Mouse (Mus musculus) ZHBTc4 (cell line): ENCODE results near the gene Cebpb.

Source experiments
- DNase-seq: peaks from one replicate; pipeline ENCODE4 v3.0.0-alpha.2; 2011; ENCODE audit warnings: low read depth, low spot score

Cebpb gene

DNA sequence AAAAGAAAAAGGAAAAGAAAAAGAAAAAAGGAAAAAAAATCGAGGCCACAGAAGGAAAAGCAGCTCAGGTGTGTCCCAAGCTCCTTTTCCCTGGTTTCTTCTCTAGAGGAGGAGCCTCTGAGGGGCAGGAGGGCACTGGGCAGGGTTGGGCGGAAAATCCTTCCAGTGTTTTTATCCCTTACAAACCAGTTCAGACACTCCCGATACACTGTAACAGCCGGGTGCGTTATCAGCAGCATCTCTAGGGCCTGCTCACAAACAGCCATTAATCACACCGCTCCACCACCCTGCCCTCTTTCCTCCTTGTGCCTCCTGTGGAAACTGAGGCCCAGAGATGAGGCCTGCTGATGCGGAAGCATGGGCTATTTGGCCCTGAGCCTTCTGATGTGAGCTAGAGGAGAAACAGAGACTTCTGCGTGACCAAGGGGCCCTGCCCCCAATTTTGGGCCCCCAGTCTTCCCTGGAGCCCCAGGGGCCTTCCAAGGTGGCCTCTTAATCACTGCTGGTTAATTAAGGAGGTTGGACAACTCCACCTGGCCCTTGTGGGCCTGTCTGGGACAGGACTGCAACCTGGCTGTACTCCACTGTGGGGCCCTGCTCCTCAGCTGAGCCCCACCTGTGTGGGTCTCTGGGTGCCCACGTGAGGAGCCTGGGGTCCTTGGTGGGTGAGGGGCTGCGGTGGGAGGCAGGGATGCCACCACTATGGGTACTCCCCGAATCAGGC lies 32.6 kb downstream of the Cebpb start:
- no peak for DNase-seq

DNA sequence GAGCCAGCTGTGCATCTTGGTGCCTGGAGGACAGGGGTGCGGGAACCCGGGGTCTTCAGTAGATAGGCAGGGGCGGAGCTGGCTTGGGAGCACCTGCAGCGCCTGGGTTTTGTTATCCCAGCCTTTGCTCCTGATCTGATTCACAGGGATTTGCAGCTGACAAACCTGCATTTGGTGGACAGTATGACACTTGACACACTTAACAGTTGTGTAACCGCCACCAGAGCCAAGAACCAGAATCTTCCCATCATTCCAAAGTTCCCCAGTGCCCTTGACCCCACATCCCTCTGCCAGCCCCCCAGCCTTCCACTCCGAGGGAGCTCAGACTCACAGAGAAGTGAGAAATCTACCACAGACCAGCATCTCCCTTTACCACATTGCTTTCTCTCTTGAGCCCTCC lies 33.8 kb downstream of the Cebpb start:
- DNase-seq, result no peak

DNA sequence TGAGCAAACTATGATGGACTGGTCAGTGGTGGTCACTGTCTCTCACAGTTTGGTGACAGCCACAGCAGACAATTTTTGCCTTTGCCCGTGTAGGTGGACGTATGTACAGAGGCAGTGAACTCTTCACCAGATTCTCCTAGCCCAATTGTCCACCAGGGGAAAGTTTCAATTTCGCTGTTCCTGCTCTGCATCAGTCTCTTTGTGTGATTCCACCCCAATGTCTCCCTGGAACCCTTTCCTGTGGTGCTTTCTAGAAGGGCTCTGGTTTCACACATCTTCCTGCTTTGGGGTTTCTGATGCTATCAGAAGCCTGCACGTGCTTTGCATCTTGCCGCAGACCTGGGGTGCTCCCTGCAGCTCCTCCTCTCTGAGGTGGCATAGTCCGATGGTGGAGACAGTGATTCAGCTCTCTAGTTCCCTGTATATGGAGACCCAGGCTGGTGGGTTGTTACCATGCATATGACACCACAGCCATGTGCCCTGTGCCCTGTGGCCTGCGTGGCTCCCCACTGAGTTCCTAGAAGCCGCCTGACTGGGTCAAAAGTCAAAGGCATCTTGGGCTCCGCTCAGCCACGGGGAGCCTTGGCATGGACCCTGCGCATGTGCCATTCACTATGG lies 35.0 kb downstream of the Cebpb start:
- DNase-seq, result no peak

DNA sequence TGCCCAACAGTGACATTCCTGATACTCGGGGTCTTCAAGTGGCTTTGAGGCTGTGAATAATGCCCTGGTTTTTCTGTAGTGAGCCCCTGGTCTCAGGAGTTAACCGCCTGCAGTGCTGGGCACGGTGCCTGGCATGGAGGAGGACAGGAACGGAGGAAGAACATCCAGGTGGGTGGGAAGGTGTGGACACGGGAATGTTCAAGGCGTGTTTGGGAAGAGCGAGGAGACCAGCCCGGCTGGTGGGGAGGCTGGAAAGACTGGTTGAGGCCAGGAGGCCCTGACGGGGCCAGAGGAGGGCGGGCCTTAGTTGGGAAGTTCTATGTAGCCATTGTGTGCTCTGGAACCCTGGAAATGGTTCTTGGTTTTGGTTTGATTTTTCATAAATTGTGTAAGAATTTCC lies 37.2 kb downstream of the Cebpb start:
- DNase-seq, result no peak

DNA sequence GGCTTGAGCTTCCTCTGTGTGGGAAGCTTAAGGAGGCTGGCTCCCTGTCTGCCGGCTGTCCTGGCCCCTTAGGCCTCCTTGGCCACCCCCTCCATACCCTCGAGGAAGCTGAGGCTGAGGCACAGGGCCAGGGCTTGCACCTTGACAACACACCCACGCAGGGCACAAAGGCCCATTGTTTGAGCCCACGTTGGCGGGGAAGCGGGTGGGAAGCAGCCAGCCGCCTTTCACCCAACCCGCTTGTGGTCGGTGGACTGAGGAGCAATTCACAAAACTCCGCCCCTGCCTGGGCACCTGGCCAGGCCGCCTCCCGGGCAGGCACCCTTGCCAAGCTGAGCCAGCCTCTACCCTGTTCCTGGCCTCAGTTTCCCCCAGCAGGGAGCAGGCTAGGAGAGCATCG lies 38.4 kb downstream of the Cebpb start:
- no peak for DNase-seq

DNA sequence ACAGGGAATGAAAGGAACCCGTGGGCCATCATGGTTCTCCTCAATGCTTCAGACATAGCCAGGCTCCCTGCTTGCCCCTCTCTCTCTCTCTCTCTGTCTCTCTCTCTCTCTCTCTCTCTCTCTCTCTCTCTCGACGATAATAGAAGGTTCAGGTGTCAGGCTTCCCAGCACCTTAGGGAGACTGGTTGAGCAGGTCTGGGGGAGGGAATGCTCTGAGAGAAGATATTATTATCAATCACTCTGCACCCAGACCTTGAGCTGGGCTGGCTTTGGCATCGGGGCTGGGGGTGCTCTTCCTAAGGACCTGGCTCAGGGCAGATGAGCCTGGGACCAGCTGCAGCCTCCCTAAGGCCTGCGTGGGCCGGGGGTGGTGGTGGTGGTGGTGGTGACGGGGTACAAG lies 41.3 kb downstream of the Cebpb start:
- DNase-seq, result no peak

DNA sequence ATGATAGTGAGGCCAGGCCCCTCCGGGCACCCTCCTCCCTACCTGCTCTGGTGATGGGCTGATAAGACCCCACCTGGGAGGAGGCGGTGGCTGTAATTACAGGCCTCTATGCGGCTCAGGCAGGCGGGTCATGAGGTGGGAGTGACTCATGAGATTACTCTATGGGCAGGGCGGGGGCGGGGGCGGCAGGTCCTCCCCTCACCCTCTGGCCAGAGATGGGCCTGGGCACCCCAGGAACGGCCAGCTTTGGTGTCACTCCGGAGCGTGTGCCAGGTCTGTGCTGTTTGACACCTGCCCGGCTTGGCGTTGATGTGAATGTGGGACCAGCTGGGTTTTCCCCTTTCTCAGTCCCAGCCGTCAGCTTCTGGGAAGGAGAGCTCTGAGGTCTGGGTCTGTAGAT lies 42.4 kb downstream of the Cebpb start:
- DNase-seq, result no peak

DNA sequence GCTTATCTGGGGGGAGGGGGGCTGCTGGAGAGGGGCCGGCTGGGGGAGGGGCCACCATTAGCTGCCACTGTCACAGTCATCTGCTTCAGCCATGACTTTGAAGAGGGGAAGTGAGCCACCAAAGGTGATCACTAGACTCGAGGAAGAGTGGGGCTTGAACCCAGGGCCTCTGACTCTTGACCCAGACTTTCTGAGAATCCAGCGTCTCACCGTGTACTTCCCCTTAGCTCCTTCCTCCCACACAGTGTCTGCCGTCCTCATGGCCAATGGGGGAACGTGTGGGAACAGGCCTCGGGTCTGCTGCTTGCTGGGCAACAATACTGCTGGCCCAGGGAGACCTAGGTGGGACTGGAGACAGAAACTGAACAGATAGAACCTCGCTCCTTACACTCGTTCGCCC lies 46.1 kb downstream of the Cebpb start:
- DNase-seq, result no peak

DNA sequence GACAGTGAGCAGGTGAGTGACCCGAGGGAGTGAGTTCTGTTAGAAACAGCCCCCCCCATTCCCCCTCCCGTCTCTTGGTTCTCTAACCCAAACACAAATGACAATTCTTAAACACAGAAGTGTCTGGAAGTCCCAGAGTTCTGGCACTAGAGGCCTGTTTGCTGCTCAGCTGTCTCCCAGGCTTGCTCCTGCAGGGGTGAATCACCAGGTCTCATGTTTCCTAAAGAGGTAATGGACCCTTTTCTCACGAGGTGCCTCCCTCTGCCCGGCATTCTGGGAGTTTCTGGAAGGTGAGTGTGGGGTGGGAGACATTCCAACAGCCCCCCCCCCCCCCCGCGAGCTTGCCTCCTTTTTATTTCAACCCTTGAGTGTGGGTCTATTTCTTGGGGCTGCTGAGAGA lies 50.3 kb downstream of the Cebpb start:
- DNase-seq, result no peak
